Mouse (Mus musculus) cortical plate, adult 2 months (tissue): Measurements from ENCODE around the gene Baz1b. TPM values are rescaled to one million over a fixed set of nuclear protein-coding genes. Genes with fewer than 3 reads are reported as not detected.

Experiments used
- H3K27ac ChIP-seq: fragments of 200-500 bp; 2 replicates; pipeline ENCODE4 v1.5.1; 2012; ENCODE audit warnings: low read length, control low read depth, inconsistent platforms; ENCODE audit not compliant: insufficient read depth
- H3K4me1 ChIP-seq: fragments of 200-500 bp; 2 replicates; pipeline ENCODE4 v1.6.1; 2011; ENCODE audit warnings: low read length; ENCODE audit not compliant: control insufficient read depth, insufficient read depth
- H3K4me3 ChIP-seq: fragments of 200-500 bp; 2 replicates; pipeline ENCODE4 v1.5.1; 2011; ENCODE audit warnings: mild to moderate bottlenecking, low read length, control low read depth; ENCODE audit not compliant: insufficient read depth
- CTCF ChIP-seq: fragments of 200-500 bp; IDR thresholded peaks from 2 replicates; pipeline ENCODE4 v1.5.1; 2011; ENCODE audit warnings: mild to moderate bottlenecking, control low read depth, low read length; ENCODE audit not compliant: insufficient read depth; ENCODE audit errors: extremely low read depth
- POLR2A ChIP-seq: fragments of 200-500 bp; IDR thresholded peaks from 2 replicates; pipeline ENCODE4 v1.6.1; 2011; ENCODE audit warnings: mild to moderate bottlenecking, low read length, control low read depth; ENCODE audit not compliant: insufficient read depth; ENCODE audit errors: extremely low read depth
- polyA plus RNA-seq: library from polyadenylated mRNA; depleted of rRNA; stranded (reverse); fragments of >200 nt; gene quantifications from 2 replicates; pipeline ENCODE4 v1.2.3, GENCODE M21; 2012; rRNA removed

Gene Baz1b
- 58.4 and 61.7 TPM in 2 replicates for polyA plus RNA-seq

DNA sequence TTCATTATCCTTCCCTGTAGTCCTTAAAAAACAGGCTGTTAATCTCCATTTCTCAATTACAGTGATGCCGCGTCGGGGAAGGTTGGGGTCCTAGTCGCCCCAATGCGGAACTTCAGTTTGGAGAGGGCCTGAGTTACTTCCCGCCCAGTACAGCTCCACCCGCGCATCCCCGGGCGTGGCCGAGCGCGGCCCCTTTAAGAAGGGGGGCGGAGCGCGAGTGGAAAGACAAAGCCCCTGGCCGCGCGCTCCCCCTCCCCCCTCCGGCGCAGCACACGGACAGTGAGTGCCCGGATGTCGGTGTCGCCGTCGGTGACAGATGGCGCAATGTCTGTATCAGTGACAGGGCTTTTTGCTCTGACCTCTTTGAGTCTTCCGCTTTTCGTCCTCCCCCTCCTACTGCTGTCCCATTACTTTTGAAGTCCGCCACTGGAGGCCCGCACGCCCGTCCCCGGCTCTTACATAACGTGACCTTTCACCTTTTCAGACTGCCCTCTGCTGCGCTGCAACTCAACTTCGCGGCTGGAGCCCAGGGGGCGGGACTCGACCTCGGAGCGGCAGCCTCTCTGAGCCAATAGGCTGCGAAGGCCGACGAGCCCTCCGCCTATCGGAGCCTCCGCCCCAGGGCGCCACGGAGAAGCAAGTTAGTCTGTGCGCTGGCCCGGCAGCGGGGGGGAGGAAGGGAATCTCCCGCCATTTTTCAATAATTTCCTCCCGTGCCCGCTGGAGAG, at the start of gene Baz1b:
Baz1b (plus strand) TSS at position 644 of the 728 bp plus-strand sequence.
- TF ChIP-seq CTCF (no peak), POLR2A (peak; percentile 48)
- Histone ChIP-seq H3K4me1 (peaks cover 8% of the 10 kb centered on the region; the same call in 1 of the 2 replicates), H3K4me3 (peak within 1 kb of the TSS; percentile 37), H3K27ac (peak within 1 kb of the TSS; percentile 93)

DNA sequence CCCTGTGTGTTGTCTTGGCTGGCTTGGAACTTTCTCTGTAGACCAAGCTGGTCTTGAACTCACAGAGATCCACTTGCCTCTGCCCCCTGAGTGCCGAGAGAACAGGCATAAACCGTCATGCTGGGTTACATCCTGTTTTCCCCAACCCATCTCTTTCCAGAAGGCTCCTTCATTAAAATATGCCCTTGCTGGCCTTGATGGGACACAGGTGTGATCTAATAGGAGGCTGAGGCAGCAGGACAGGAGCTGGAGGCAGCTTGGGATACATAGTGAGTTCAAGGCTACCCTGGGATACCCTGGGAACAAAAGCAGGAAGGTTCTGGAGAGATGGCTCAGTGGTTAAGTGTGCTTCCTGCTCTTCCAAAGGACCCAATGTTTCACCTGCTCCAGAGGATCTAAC, 47.2 kb upstream of the Baz1b start:
- Histone ChIP-seq H3K27ac (no peak overlapping the region), H3K4me3 (no peak overlapping the region), H3K4me1 (no peaks in the 10 kb centered on the region)
- TF ChIP-seq CTCF (no peak), POLR2A (no peak)

DNA sequence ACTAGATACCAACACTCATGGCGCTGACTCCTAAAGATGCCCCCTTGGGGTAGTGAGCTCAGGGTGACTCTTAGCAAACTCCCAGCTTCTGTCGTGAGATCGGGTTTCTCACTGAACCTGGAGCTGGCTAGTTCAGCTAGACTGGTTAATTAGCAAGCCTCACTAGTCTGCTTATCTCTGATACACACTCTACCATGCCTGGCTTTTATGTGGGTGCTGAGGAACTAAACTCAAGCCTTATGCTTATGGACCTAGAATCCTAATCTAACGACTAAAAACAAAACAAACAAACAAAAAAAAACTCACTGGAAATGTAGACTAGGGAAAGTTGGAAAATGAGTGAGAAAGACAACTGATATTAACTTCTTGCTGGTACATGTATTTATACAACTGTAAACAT, 42.6 kb upstream of the Baz1b start:
- no peak overlapping the region for H3K4me3 ChIP-seq
- TF ChIP-seq CTCF (no peak), POLR2A (no peak)
- H3K4me1 ChIP-seq = no peaks in the 10 kb centered on the region
- H3K27ac ChIP-seq = no peak overlapping the region

DNA sequence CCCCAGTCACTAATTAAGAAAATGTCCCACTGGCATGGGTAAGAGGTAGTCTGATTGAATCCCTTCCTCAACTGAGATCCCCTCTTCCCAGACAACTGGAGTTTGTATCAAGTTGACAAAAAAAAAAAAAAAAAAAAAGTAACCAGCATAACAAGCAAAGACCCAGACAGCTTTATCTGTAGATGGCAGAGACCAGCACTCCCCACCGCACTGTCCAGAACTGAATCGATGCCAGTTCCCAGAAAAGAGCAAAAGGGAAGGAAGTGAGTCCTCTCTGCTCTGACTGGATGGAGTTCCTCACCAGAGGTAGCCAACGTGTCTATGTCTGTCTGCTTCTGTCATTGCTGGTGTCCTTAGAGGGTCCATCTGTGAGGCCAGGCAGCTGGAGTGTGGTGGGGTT, 41.5 kb upstream of the Baz1b start:
- Histone ChIP-seq H3K27ac (no peak overlapping the region), H3K4me1 (no peaks in the 10 kb centered on the region; the same call in 1 of the 2 replicates), H3K4me3 (no peak overlapping the region)
- TF ChIP-seq POLR2A (no peak), CTCF (no peak)

DNA sequence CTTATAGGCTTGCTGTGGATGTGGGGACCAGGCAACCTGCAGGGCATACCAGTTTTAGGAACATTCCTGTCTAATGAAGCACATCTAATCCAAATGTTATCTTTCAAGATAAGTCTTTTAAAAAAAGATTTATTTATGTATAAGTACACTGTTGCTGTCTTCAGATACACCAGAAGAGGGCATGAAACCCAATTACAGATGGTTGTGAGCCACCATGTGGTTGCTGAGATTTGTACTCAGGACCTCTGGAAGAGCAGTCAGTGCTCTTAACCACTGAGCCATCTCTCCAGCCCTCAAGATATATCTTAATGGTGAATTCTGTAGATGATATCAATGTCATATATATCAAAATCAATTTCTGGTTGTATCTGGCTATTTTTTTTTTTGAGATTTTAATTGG, 41.1 kb upstream of the Baz1b start:
- no peaks in the 10 kb centered on the region; the same call in 1 of the 2 replicates for H3K4me1 ChIP-seq
- no peak overlapping the region for H3K4me3 ChIP-seq
- no peak overlapping the region for H3K27ac ChIP-seq
- no peak for TF ChIP-seq POLR2A
- TF ChIP-seq CTCF = no peak

DNA sequence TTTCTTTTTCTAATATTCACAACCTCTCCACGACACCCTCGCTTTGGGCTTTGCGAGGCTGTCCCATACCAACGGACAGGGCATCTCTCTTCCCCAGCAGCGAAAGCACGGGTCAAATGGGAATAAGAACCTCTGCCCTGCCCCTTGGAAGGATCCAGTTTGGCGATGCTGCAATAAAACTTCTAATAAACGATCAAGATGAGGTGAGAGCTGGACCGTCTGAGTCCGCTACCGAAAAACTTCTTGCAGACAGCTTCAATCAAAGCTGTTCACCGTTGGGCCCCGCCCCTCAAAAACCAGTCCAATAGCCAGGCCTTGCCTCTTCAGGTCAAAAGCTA, 38.4 kb upstream of the Baz1b start:
- no peaks in the 10 kb centered on the region; the same call in 1 of the 2 replicates for H3K4me1 ChIP-seq
- peak overlapping the region; percentile 62 for H3K4me3 ChIP-seq
- no peak for TF ChIP-seq CTCF
- TF ChIP-seq POLR2A = no peak
- H3K27ac ChIP-seq = no peak overlapping the region

DNA sequence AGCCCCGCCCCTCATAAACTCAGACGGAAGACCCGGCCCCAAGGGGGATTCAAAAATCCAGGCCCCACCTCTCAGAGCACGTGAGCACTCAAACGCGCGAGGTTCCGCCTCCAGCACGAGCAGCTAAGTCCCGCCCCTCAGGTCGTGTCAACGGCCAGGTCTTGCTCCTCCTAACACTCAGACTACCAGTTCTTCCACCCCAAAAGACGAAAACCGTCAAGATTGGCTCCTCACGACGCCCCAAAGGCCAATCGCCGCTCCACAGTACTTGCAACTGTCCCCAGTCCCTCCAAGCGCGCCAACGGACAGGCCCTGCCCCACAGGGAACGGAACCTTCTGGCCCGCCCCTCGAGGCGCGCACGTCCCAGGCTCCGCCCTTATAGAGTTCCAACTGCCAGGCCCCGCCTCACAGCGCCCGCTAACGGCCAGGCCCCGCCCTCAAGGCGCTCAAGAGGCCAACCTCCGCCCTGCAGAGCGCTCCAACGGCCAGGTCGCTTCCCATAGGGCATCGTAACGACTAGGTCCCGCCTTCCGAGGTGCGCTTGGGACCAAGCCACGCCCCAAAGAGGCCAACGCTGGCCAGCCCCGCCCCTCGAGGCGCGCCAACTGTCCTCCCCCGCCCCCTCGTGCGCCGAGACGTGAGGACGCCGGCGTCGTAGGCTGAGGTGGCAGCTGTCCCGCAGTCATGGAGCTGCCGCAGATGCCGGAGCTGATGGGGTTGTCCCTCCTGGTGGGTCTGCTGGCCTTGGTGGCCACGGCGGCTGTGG, 37.8 kb upstream of the Baz1b start, which contains the start of gene Tbl2:
Tbl2 (plus strand) TSS at position 605 of the 767 bp plus-strand sequence.
- Histone ChIP-seq H3K4me3 (peak within 1 kb of the TSS; percentile 62), H3K27ac (peak within 1 kb of the TSS; percentile 81), H3K4me1 (no peaks in the 10 kb centered on the region; the same call in 1 of the 2 replicates)
- TF ChIP-seq CTCF = no peak
- TF ChIP-seq POLR2A = peak; percentile 70

DNA sequence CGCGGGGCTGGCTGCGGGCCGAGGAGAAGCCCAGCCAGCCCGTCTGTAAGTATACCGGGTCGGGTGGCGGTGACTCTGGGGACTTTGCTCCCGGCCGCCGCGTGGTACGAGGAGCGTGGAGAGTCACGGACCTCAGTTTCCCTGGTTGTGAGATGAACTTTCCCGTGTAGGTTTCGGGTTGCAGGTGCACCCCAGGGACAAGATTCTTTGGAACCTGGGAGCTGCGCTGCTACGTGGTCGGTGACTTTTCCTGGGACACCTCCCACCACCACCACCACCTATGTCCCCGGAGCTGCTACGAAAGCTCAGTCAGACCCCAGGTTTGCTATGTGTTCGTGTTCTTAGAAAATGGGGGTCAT, 37.3 kb upstream of the Baz1b start:
- 0 out of 2 replicates have a peak overlapping the region, but pooled peaks have one; percentile 24 for H3K27ac ChIP-seq
- H3K4me1 ChIP-seq = no peaks in the 10 kb centered on the region; the same call in 1 of the 2 replicates
- TF ChIP-seq CTCF (no peak), POLR2A (no peak)

DNA sequence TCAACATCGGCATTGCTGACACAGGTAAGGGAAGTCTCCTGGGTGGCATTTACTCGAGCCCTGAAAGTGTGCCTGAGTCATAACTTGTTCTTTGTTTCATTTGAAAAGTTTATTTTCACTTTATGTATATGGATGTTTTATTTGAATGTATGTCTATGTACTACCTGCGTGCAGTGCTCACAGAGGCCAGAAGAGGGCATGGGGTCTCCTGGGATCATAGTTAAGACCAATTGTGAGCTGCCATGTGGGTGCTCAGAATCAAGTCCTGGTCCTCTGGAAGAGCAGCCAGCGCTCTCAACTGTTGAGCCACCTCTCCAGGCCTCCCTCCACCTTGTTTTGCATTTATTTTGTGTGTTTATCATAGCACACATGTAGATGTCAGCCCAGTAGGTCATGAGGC, 30.6 kb upstream of the Baz1b start:
- H3K27ac ChIP-seq = no peak overlapping the region
- TF ChIP-seq POLR2A = no peak
- TF ChIP-seq CTCF = no peak

More for the DNA sequence above, 37.3 kb upstream of the Baz1b start:
- H3K4me3 ChIP-seq = peak overlapping the region; percentile 62

DNA sequence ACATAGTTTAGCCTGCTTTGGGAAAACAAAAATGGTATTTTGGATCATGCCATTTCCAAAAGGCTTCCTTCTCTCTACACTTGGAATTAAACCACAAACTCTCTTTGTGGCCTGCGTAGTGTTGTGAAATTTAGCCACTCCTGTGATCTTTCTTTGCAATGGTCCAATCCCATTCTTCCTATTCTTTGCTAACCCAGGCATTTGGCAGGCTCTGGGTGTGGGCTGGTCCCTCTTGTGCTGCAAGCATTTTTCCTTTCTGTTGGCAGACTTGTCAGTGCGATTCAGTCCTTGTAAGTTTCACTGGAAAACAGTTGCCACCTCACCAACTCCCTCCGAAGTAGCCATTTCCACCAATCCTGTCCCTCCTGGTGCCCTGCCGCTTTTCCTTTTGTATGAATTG, 25.8 kb upstream of the Baz1b start:
- no peak for TF ChIP-seq CTCF
- Histone ChIP-seq H3K4me3 (no peak overlapping the region), H3K27ac (peak overlapping the region; percentile 51; the same call in 1 of the 2 replicates), H3K4me1 (peaks cover 3% of the 10 kb centered on the region; the same call in 1 of the 2 replicates)

More for the DNA sequence above, 30.6 kb upstream of the Baz1b start:
- Histone ChIP-seq H3K4me3 (no peak overlapping the region), H3K4me1 (peaks cover 2% of the 10 kb centered on the region; the same call in 1 of the 2 replicates)
